8 mouse cellular contexts compared by ENCODE assay signal in genomic region chr7:16400689-16401611, GRCm38 (mm10). TPM values are rescaled to one million over a fixed set of nuclear protein-coding genes. Genes with fewer than 3 reads are reported as not detected.
DNase-seq lines count a peak whose midpoint lies in the region; ATAC-seq and TF ChIP-seq lines count a peak whose summit lies in the region.

Gene Zc3h4, plus strand, starts transcription at chr7:16400910.

- peak; percentile 86 to 89 for DNase-seq in B cell, adult 2 months
- peak; percentile 92 to 93 for DNase-seq in heart, adult 9 months (ENCODE audit: low spot score in 2 of 2)
- DNase-seq in liver = peak; percentile 94
- DNase-seq in monocyte, adult 2 months (ENCODE audit: low read depth in 1 of 2, low spot score in 2 of 2) = peak; percentile 69 to 79
- DNase-seq in spleen, postnatal 14 days (ENCODE audit: low spot score in 2 of 2) = peak; percentile 85 to 87

- H3K4me2 ChIP-seq in kidney, embryonic 14.5 days (replicated peaks; ENCODE audit: low read depth, low read length) = peak within 1 kb of the TSS; percentile 65

- H3K9me3 ChIP-seq in kidney, embryonic 14.5 days (ENCODE audit: control insufficient read depth, low read length) = no peaks in the 10 kb centered on the region

- H3K27me3 ChIP-seq in kidney, embryonic 14.5 days (ENCODE audit: control insufficient read depth, insufficient read depth, low read length) = no peaks in the 10 kb centered on the region

- ATAC-seq in kidney, embryonic 14.5 days (ENCODE audit: low FRiP score, low TSS enrichment) = peak; percentile 55

- no peaks in the 10 kb centered on the region for H3K36me3 ChIP-seq in kidney, embryonic 14.5 days (ENCODE audit: control insufficient read depth, insufficient read depth, low read length)

- H3K9ac ChIP-seq in kidney, embryonic 14.5 days (ENCODE audit: low read depth, low read length) = peak within 1 kb of the TSS; percentile 100

- no peak for TF ChIP-seq CTCF in bone marrow macrophage, adult 2 months (IDR thresholded peaks at IDR 0.05; ENCODE audit: low read depth, low read length)
- TF ChIP-seq CTCF in embryonic fibroblast, embryonic 13.5 days (IDR thresholded peaks at IDR 0.05; ENCODE audit: borderline replicate concordance, insufficient read depth, low read length) = no peak

- peak within 1 kb of the TSS; percentile 77 for H3K4me3 ChIP-seq in bone marrow macrophage, adult 2 months (ENCODE audit: insufficient read depth, low read length)
- peak within 1 kb of the TSS; percentile 75 for H3K4me3 ChIP-seq in embryonic fibroblast, embryonic 13.5 days (ENCODE audit: insufficient read depth, low read length)
- peak within 1 kb of the TSS; percentile 96 for H3K4me3 ChIP-seq in kidney, embryonic 14.5 days (ENCODE audit: low read length)

- peaks cover 32% of the 10 kb centered on the region for H3K4me1 ChIP-seq in bone marrow macrophage, adult 2 months (ENCODE audit: control insufficient read depth, insufficient read depth, low read length)
- peaks cover 15% of the 10 kb centered on the region for H3K4me1 ChIP-seq in embryonic fibroblast, embryonic 13.5 days (ENCODE audit: control insufficient read depth, insufficient read depth, low read length)
- H3K4me1 ChIP-seq in kidney, embryonic 14.5 days (ENCODE audit: control insufficient read depth, insufficient read depth, low read length) = peaks cover 25% of the 10 kb centered on the region

- peak within 1 kb of the TSS; percentile 98 for H3K27ac ChIP-seq in bone marrow macrophage, adult 2 months (ENCODE audit: insufficient read depth, low read depth, low read length)
- peak within 1 kb of the TSS; percentile 100 for H3K27ac ChIP-seq in embryonic fibroblast, embryonic 13.5 days (ENCODE audit: insufficient read depth, low read length)
- H3K27ac ChIP-seq in kidney, embryonic 14.5 days (ENCODE audit: low read depth, low read length) = peak within 1 kb of the TSS; percentile 100

- under 1% methylated on average over 59 of the region's 85 CpGs for WGBS in kidney, embryonic 14.5 days

- TF ChIP-seq POLR2A in bone marrow macrophage, adult 2 months (IDR thresholded peaks at IDR 0.05; ENCODE audit: borderline replicate concordance, low read depth, low read length) = 0 out of 2 replicates have a peak, but pooled peaks have one; percentile 24
- peak; percentile 77 for TF ChIP-seq POLR2A in embryonic fibroblast, embryonic 13.5 days (IDR thresholded peaks at IDR 0.05; ENCODE audit: low read depth, low read length)

RNA-seq across cellular contexts. Expression of gene Zc3h4, which starts in this region (rescaled TPM):
- 30.4 and 31.9 TPM in 2 replicates for polyA plus RNA-seq in bone marrow macrophage, adult 2 months (2012; ENCODE audit: insufficient read depth, insufficient read length, missing spikeins)
- polyA plus RNA-seq in embryonic fibroblast, embryonic 13.5 days (2011; ENCODE audit: insufficient read length, low read depth, missing spikeins) = 27.0 and 29.4 TPM in 2 replicates
- polyA plus RNA-seq in kidney, embryonic 14.5 days (2014; fragmentation: Nextera tagmentation; extraction: Ambion mirVana) = 16.7 and 23.6 TPM in 2 replicates

Comparison
In these comparisons a context has a peak if more than half of its experiments do, and no peak if none do; other contexts are left out.
1. Peak in every context shown above with its lines: DNase-seq, ATAC-seq, H3K4me3 ChIP-seq and H3K27ac ChIP-seq.